Mouse (Mus musculus): ENCODE results near the gene Nr1d2.

DNA sequence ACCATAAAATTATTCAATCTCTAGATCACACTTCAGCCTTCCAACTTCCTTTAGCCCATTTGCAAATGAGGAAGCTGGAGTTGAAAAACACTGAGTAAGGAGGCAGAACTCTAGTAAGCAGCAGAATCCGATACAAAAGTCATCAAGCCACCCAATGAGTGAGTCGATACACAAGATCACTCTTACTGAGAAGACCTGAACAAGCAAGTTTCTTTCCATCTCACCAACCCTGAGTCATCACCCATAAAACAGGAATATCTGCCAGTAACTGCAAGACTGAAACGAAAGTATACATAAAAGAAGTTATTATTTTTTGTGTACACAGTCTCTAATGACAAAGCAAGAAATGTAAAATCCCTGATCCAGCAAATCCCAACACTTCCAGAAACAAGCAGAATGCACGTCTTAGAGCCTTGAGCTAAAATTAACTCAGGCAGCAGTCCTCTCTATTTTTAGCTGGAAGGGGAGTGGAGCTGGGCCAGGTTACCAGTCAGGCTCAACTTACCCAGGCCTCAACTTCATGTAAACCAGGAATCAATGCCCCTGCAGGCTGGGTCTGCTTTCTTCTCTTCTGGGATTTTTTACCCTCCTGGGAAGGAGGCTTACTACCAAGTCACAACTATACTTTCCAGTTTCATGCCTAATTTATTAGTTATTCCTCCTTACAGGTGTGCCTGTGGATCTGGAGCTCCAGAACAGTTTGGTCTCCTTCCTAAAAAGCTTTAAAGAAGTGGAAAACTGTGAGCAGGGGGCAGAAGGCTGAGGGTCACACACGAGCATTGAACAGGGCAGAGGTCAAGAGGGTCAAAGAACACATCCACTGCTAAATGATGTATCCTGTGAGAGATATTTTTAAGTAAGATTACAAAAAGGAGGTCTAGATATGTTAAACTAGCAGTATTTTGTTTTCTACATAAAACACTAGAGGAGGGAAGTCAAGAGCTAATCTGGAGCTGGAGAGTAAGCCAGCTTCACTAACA, 4.7 kb downstream of the Nr1d2 start:
- TF ChIP-seq CTCF (IDR thresholded peaks at IDR 0.05; ENCODE audit: control insufficient read depth, insufficient read depth, low read length): no peak
- TF ChIP-seq POLR2A (IDR thresholded peaks at IDR 0.05; ENCODE audit: borderline replicate concordance, control insufficient read depth, low read depth, low read length): no peak

All from bone marrow, adult 2 months (tissue).